In the genomic region with DNA sequence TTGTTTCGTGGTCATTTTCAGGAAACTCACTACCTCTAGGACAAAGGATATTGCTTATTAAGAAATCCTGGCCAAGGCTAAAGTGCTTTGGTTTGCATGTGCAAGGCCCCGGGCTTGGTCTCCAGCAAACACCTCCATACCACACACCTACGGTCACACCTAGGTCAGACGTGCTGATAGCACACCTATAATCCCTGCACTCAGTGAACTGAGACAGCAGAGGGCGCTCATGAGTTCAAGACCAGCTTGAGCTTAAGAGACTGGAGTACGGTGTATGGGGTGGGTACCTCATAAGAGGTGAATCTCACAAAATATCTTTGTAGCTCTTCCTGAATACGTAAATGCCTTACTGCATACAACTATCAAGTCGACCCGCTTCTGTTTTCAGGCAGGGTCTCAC, we compare ENCODE assay signal across 7 mouse cellular contexts. TPM values are rescaled to one million over a fixed set of nuclear protein-coding genes. Genes with fewer than 3 reads are reported as not detected.
DNase-seq lines count a peak whose midpoint lies in the region; TF ChIP-seq lines count a peak whose summit lies in the region.

No protein-coding gene starts in this region.

- H3K27ac ChIP-seq in small intestine, adult 2 months (ENCODE audit: insufficient read depth, low read depth, low read length), result no peak overlapping the region

- WGBS in small intestine, adult 2 months, result 55% methylated on average over 9 of the region's 9 CpGs

- peak; percentile 52; the same call in 1 of the 2 replicates for TF ChIP-seq CTCF in small intestine, adult 2 months (IDR thresholded peaks at IDR 0.05; ENCODE audit: extremely low read depth, insufficient read length, insufficient replicate concordance, low read depth, low read length)

- H3K4me3 ChIP-seq in small intestine, adult 2 months (ENCODE audit: low read depth, low read length), result no peak overlapping the region

- no peaks in the 10 kb centered on the region for H3K27me3 ChIP-seq in small intestine, adult 2 months (ENCODE audit: control insufficient read depth, insufficient read depth, low read length)

- TF ChIP-seq POLR2A in small intestine, adult 2 months (IDR thresholded peaks at IDR 0.05; ENCODE audit: low read depth, low read length), result no peak

- peak; percentile 54 for DNase-seq in urinary bladder, postnatal 25 days (ENCODE audit: low spot score)
- no peak for DNase-seq in urinary bladder, postnatal 10 days (ENCODE audit: low spot score)
- DNase-seq in adrenal gland, adult 8-10 months, result peak; percentile 14
- DNase-seq in embryo, embryonic 10.5 days (ENCODE audit: low spot score), result peak; percentile 72
- DNase-seq in kidney, adult 9 months, result peak; percentile 60
- peak; percentile 71 for DNase-seq in lung, postnatal 14 days

- peaks cover 46% of the 10 kb centered on the region for H3K36me3 ChIP-seq in small intestine, adult 2 months (ENCODE audit: control insufficient read depth, insufficient read depth, low read length)

- H3K4me1 ChIP-seq in small intestine, adult 2 months (ENCODE audit: control insufficient read depth, insufficient read depth, insufficient read length, low read length), result no peaks in the 10 kb centered on the region

RNA-seq across cellular contexts. Expression of a gene that starts 24.6 kb away (rescaled TPM):
- 1 to 10 TPM; 2.2 to 3.3 (median 2.3) TPM for total RNA-seq in adrenal gland, adult 8-10 months (2022)
- polyA plus RNA-seq in small intestine, adult 2 months (2012; rRNA removed), result 0.70 and 1.3 TPM in 2 replicates

RNA-seq across cellular contexts. Expression of a gene that starts 29.7 kb away (rescaled TPM):
- 10 to 100 TPM; 24.3 to 40.6 (median 34.0) TPM for total RNA-seq in adrenal gland, adult 8-10 months (2022)
- polyA plus RNA-seq in small intestine, adult 2 months (2012; rRNA removed), result 23.0 and 59.8 TPM in 2 replicates

RNA-seq across cellular contexts. Expression of a gene that starts 59.1 kb away (rescaled TPM):
- total RNA-seq in adrenal gland, adult 8-10 months (2022), result 1 to 10 TPM in 2 of 4 experiments, under 1 TPM in 2; 0.17 to 4.4 (median 0.80) TPM
- 4.1 and 10.8 TPM in 2 replicates for polyA plus RNA-seq in small intestine, adult 2 months (2012; rRNA removed)
